Mouse (Mus musculus): ENCODE measurements around the gene Fnip1.

Fnip1 gene

DNA sequence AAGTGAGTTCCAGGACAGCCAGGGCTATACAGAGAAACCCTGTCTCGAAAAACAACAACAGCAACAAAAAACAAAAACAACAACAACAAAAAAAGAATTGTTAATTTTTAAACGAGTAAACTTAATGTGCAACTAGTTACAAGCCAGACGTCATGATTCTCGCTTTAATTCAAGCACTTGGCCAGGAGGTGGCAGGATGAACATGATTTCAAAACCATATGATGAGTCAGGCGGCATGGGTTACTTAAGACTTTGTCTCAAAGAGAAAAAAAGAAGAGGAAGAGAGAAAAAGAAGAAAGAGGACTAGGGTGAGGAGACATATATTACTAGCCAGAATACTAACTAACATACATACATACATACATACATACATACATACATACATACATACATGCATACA lies 124.8 kb downstream of the Fnip1 start:
- DNase-seq = no peak

All from layer of hippocampus, adult 9-11 months (tissue).